Mouse (Mus musculus): ENCODE data around the gene Lexm. TPM values are rescaled to one million over a fixed set of nuclear protein-coding genes. Genes with fewer than 3 reads are reported as not detected.

Gene Lexm
- polyA plus RNA-seq (2015; fragmentation: Nextera tagmentation; extraction: Ambion mirVana) = not detected in 2 replicates

- ATAC-seq (ENCODE audit: low FRiP score, low read depth) = no peak
- WGBS = 2% methylated on average over 17 of the region's 19 CpGs
- Histone ChIP-seq H3K27ac (replicated peaks) (no peak within 1 kb of the TSS), H3K9ac (0 out of 2 replicates have a peak within 1 kb of the TSS, but pooled peaks have one; percentile 18), H3K27me3 (peaks cover 12% of the 10 kb centered on the region), H3K4me2 (peak within 1 kb of the TSS; percentile 55), H3K4me1 (replicated peaks) (peaks cover 14% of the 10 kb centered on the region), H3K36me3 (no peaks in the 10 kb centered on the region), H3K9me3 (no peaks in the 10 kb centered on the region), H3K4me3 (peak within 1 kb of the TSS; percentile 22)
Measured at GRCm38 (mm10) chr4:106617056-106617455, at the start of gene Lexm. Lexm (minus strand) TSS chr4:106617241.

- no peak overlapping the region for H3K4me3 ChIP-seq
- no peaks in the 10 kb centered on the region for H3K9me3 ChIP-seq
- no peak overlapping the region for H3K27ac ChIP-seq (replicated peaks)
- WGBS = 91% methylated on average over 2 of the region's 2 CpGs
- H3K36me3 ChIP-seq = peaks cover 75% of the 10 kb centered on the region
- H3K4me2 ChIP-seq = no peak overlapping the region
- no peaks in the 10 kb centered on the region for H3K4me1 ChIP-seq (replicated peaks)
- ATAC-seq (ENCODE audit: low FRiP score, low read depth) = no peak
- H3K9ac ChIP-seq = no peak overlapping the region
- no peaks in the 10 kb centered on the region for H3K27me3 ChIP-seq
Measured at GRCm38 (mm10) chr4:106666546-106666945, 49.5 kb upstream of the Lexm start.

GRCm38 (mm10) chr4:106665673-106666072 lies 48.6 kb upstream of the Lexm start:
- H3K27ac ChIP-seq (replicated peaks) = no peak overlapping the region
- 94% methylated on average over 10 of the region's 10 CpGs for WGBS

GRCm38 (mm10) chr4:106665269-106665668 lies 48.2 kb upstream of the Lexm start:
- Histone ChIP-seq H3K4me1 (replicated peaks) (no peaks in the 10 kb centered on the region), H3K27ac (replicated peaks) (no peak overlapping the region), H3K27me3 (no peaks in the 10 kb centered on the region), H3K9ac (no peak overlapping the region), H3K4me3 (no peak overlapping the region), H3K4me2 (no peak overlapping the region), H3K9me3 (no peaks in the 10 kb centered on the region), H3K36me3 (peaks cover 73% of the 10 kb centered on the region)
- 98% methylated on average over 2 of the region's 2 CpGs for WGBS
- ATAC-seq (ENCODE audit: low FRiP score, low read depth) = no peak

More at GRCm38 (mm10) chr4:106665673-106666072, 48.6 kb upstream of the Lexm start:
- Histone ChIP-seq H3K9me3 (no peaks in the 10 kb centered on the region), H3K4me1 (replicated peaks) (no peaks in the 10 kb centered on the region), H3K4me2 (no peak overlapping the region), H3K36me3 (peaks cover 73% of the 10 kb centered on the region), H3K9ac (no peak overlapping the region), H3K27me3 (no peaks in the 10 kb centered on the region), H3K4me3 (no peak overlapping the region)
- ATAC-seq (ENCODE audit: low FRiP score, low read depth) = no peak

- Histone ChIP-seq H3K36me3 (peaks cover 72% of the 10 kb centered on the region), H3K9me3 (no peaks in the 10 kb centered on the region), H3K4me3 (no peak overlapping the region), H3K9ac (no peak overlapping the region), H3K27ac (replicated peaks) (no peak overlapping the region), H3K4me1 (replicated peaks) (no peaks in the 10 kb centered on the region), H3K4me2 (no peak overlapping the region), H3K27me3 (no peaks in the 10 kb centered on the region)
- no peak for ATAC-seq (ENCODE audit: low FRiP score, low read depth)
- WGBS = 94% methylated on average over 6 of the region's 6 CpGs
Measured at GRCm38 (mm10) chr4:106664697-106665096, 47.7 kb upstream of the Lexm start.

- H3K4me2 ChIP-seq = no peak overlapping the region
- no peak for ATAC-seq (ENCODE audit: low FRiP score, low read depth)
- no peaks in the 10 kb centered on the region for H3K27me3 ChIP-seq
- 95% methylated on average over 5 of the region's 5 CpGs for WGBS
- H3K4me1 ChIP-seq (replicated peaks) = no peaks in the 10 kb centered on the region
- H3K4me3 ChIP-seq = no peak overlapping the region
- peaks cover 67% of the 10 kb centered on the region for H3K36me3 ChIP-seq
- no peak overlapping the region for H3K27ac ChIP-seq (replicated peaks)
- H3K9me3 ChIP-seq = no peaks in the 10 kb centered on the region
- H3K9ac ChIP-seq = no peak overlapping the region
Measured at GRCm38 (mm10) chr4:106663956-106664470, 47.0 kb upstream of the Lexm start.

- no peak overlapping the region for H3K27ac ChIP-seq (replicated peaks)
- WGBS = 92% methylated on average over 10 of the region's 10 CpGs
- no peak for ATAC-seq (ENCODE audit: low FRiP score, low read depth)
- no peak overlapping the region for H3K9ac ChIP-seq
- H3K4me3 ChIP-seq = no peak overlapping the region
- peaks cover 11% of the 10 kb centered on the region for H3K36me3 ChIP-seq
- H3K4me2 ChIP-seq = no peak overlapping the region
- no peaks in the 10 kb centered on the region for H3K9me3 ChIP-seq
- peaks cover 8% of the 10 kb centered on the region for H3K4me1 ChIP-seq (replicated peaks)
- no peaks in the 10 kb centered on the region for H3K27me3 ChIP-seq
Measured at GRCm38 (mm10) chr4:106655681-106656080, 38.6 kb upstream of the Lexm start.

- H3K4me3 ChIP-seq = no peak overlapping the region
- peaks cover 2% of the 10 kb centered on the region; the same call in 1 of the 2 replicates for H3K36me3 ChIP-seq
- WGBS = 96% methylated on average over 15 of the region's 15 CpGs
- H3K4me2 ChIP-seq = no peak overlapping the region
- no peak overlapping the region for H3K27ac ChIP-seq (replicated peaks)
- peaks cover 8% of the 10 kb centered on the region for H3K4me1 ChIP-seq (replicated peaks)
- no peaks in the 10 kb centered on the region for H3K9me3 ChIP-seq
- ATAC-seq (ENCODE audit: low FRiP score, low read depth) = no peak
- peaks cover 7% of the 10 kb centered on the region; the same call in 1 of the 2 replicates for H3K27me3 ChIP-seq
- no peak overlapping the region for H3K9ac ChIP-seq
Measured at GRCm38 (mm10) chr4:106653051-106653450, 36.0 kb upstream of the Lexm start.

- no peaks in the 10 kb centered on the region for H3K9me3 ChIP-seq
- no peak for ATAC-seq (ENCODE audit: low FRiP score, low read depth)
Measured at GRCm38 (mm10) chr4:106652546-106652945, 35.5 kb upstream of the Lexm start.

GRCm38 (mm10) chr4:106650833-106651527 lies 33.9 kb upstream of the Lexm start, which contains the start of gene Pars2:
Pars2 (plus strand) TSS chr4:106651069.
- Histone ChIP-seq H3K36me3 (peaks cover 2% of the 10 kb centered on the region; the same call in 1 of the 2 replicates), H3K27ac (replicated peaks) (peak within 1 kb of the TSS; percentile 81), H3K4me1 (replicated peaks) (peaks cover 8% of the 10 kb centered on the region), H3K9ac (peak within 1 kb of the TSS; percentile 84), H3K27me3 (peaks cover 14% of the 10 kb centered on the region; the same call in 1 of the 2 replicates), H3K9me3 (no peaks in the 10 kb centered on the region), H3K4me2 (peak within 1 kb of the TSS; percentile 85), H3K4me3 (peak within 1 kb of the TSS; percentile 70)
- ATAC-seq (ENCODE audit: low FRiP score, low read depth) = peak; percentile 98
- WGBS = 5% methylated on average over 40 of the region's 40 CpGs

More at GRCm38 (mm10) chr4:106652546-106652945, 35.5 kb upstream of the Lexm start:
- Histone ChIP-seq H3K36me3 (peaks cover 2% of the 10 kb centered on the region; the same call in 1 of the 2 replicates), H3K9ac (no peak overlapping the region), H3K4me3 (no peak overlapping the region), H3K27me3 (peaks cover 10% of the 10 kb centered on the region; the same call in 1 of the 2 replicates), H3K4me2 (no peak overlapping the region), H3K4me1 (replicated peaks) (peaks cover 8% of the 10 kb centered on the region), H3K27ac (replicated peaks) (no peak overlapping the region)
- WGBS = 95% methylated on average over 3 of the region's 3 CpGs

- H3K4me2 ChIP-seq = no peak overlapping the region
- no peak overlapping the region for H3K4me3 ChIP-seq
- peaks cover 14% of the 10 kb centered on the region; the same call in 1 of the 2 replicates for H3K27me3 ChIP-seq
- H3K4me1 ChIP-seq (replicated peaks) = peaks cover 14% of the 10 kb centered on the region
- no peak for ATAC-seq (ENCODE audit: low FRiP score, low read depth)
- H3K9me3 ChIP-seq = no peaks in the 10 kb centered on the region
- WGBS = 75% methylated on average over 6 of the region's 6 CpGs
- H3K36me3 ChIP-seq = no peaks in the 10 kb centered on the region
- H3K27ac ChIP-seq (replicated peaks) = no peak overlapping the region
- H3K9ac ChIP-seq = no peak overlapping the region
Measured at GRCm38 (mm10) chr4:106647137-106647536, 30.1 kb upstream of the Lexm start.

- no peak for ATAC-seq (ENCODE audit: low FRiP score, low read depth)
- Histone ChIP-seq H3K36me3 (no peaks in the 10 kb centered on the region), H3K4me2 (no peak overlapping the region), H3K9me3 (no peaks in the 10 kb centered on the region), H3K4me1 (replicated peaks) (peaks cover 6% of the 10 kb centered on the region; the same call in 1 of the 2 replicates), H3K4me3 (no peak overlapping the region), H3K9ac (no peak overlapping the region), H3K27ac (replicated peaks) (no peak overlapping the region), H3K27me3 (peaks cover 14% of the 10 kb centered on the region; the same call in 1 of the 2 replicates)
- 80% methylated on average over 5 of the region's 5 CpGs for WGBS
Measured at GRCm38 (mm10) chr4:106645797-106646196, 28.8 kb upstream of the Lexm start.

All from hindbrain, embryonic 15.5 days (tissue).